Mouse (Mus musculus) CH12.LX (cell line): ENCODE measurements around the gene Btbd2. TPM values are rescaled to one million over a fixed set of nuclear protein-coding genes. Genes with fewer than 3 reads are reported as not detected.
A peak's percentile ranks its signal among the peaks of the same experiment; 100 is the strongest.

Experiments used
- DNase-seq: peaks from one replicate; pipeline ENCODE4 v3.0.0-alpha.2; 2013; ENCODE audit errors: extremely low read depth
- H3K27ac ChIP-seq: 2 replicates; pipeline ENCODE4 v1.5.1; 2012; ENCODE audit warnings: low read depth, mild to moderate bottlenecking, control low read depth, moderate library complexity; ENCODE audit not compliant: insufficient read depth
- H3K27me3 ChIP-seq: replicated peaks from 2 replicates; pipeline ENCODE3; 2012; ENCODE audit warnings: inconsistent platforms
- H3K36me3 ChIP-seq, 2 experiments: replicated peaks in 1 of 2; 2 replicates each; pipeline versions ENCODE3 to v1.6.1; 2012; ENCODE audit warnings: inconsistent platforms in 1 of 2, low read length in 1 of 2, mild to moderate bottlenecking in 1 of 2, mixed read lengths in 1 of 2, moderate library complexity in 1 of 2; ENCODE audit not compliant: control insufficient read depth in 1 of 2, insufficient read depth in 1 of 2
- H3K4me1 ChIP-seq, 2 experiments: 2 replicates each; pipeline ENCODE4 v1.6.1; 2012; ENCODE audit warnings: inconsistent platforms in 1 of 2, moderate library complexity in 1 of 2; ENCODE audit not compliant: insufficient read depth in 2 of 2, control insufficient read depth in 1 of 2
- H3K4me2 ChIP-seq: 2 replicates; pipeline ENCODE4 v1.6.1; 2012; ENCODE audit warnings: low read depth, mild to moderate bottlenecking, control low read depth; ENCODE audit not compliant: poor library complexity, insufficient read depth, severe bottlenecking
- H3K4me3 ChIP-seq, 3 experiments: fragments of 150-350 bp in 1 of 3; sonication (generic) in 1 of 3; replicated peaks in 1 of 3; 2 replicates each; pipeline versions ENCODE3 to v1.5.1; 2011 to 2012; ENCODE audit warnings: low read depth in 2 of 3, low read length in 2 of 3, mild to moderate bottlenecking in 2 of 3, moderate library complexity in 2 of 3, control low read depth in 1 of 3, improper control_type of control experiment in 1 of 3, inconsistent platforms in 1 of 3, mixed read lengths in 1 of 3; ENCODE audit not compliant: poor library complexity in 1 of 3
- H3K79me2 ChIP-seq: replicated peaks from 2 replicates; pipeline ENCODE4 v1.6.1; 2012; ENCODE audit warnings: mild to moderate bottlenecking, moderate library complexity; ENCODE audit not compliant: control insufficient read depth, poor library complexity, insufficient read depth, severe bottlenecking; ENCODE audit errors: extremely low read depth
- H3K9ac ChIP-seq: 2 replicates; pipeline ENCODE4 v1.6.1; 2012; ENCODE audit warnings: low read depth, mild to moderate bottlenecking, control low read depth, moderate library complexity; ENCODE audit not compliant: insufficient read depth
- H3K9me3 ChIP-seq: replicated peaks from 2 replicates; pipeline ENCODE3; 2012; ENCODE audit warnings: low read length, inconsistent platforms, mixed read lengths
- BHLHE40 ChIP-seq: IDR thresholded peaks from 2 replicates; pipeline ENCODE4 v1.6.1; 2011; ENCODE audit warnings: mild to moderate bottlenecking, low read depth, low read length, improper control_type of control experiment
- CHD1 ChIP-seq: IDR thresholded peaks from 2 replicates; pipeline ENCODE4 v1.6.1; 2012; ENCODE audit warnings: low read depth, low read length, improper control_type of control experiment, inconsistent platforms
- CHD2 ChIP-seq: IDR thresholded peaks from 2 replicates; pipeline ENCODE4 v1.6.1; 2011; ENCODE audit warnings: low read length, improper control_type of control experiment
- CTCF ChIP-seq, 2 experiments: IDR thresholded peaks in 1 of 2; conservative IDR thresholded peaks in 1 of 2; 2 replicates each; pipeline ENCODE4 v1.5.1; 2011 to 2012; ENCODE audit warnings: low read depth in 2 of 2, low read length in 2 of 2, improper control_type of control experiment in 1 of 2, inconsistent platforms in 1 of 2, mild to moderate bottlenecking in 1 of 2, moderate library complexity in 1 of 2
- E2F4 ChIP-seq: IDR thresholded peaks from 2 replicates; pipeline ENCODE4 v1.6.1; 2011; ENCODE audit warnings: low read depth, low read length, improper control_type of control experiment; ENCODE audit not compliant: insufficient replicate concordance
- ELF1 ChIP-seq: IDR thresholded peaks from 2 replicates; pipeline ENCODE4 v1.6.1; 2014; ENCODE audit warnings: low read depth, mild to moderate bottlenecking, inconsistent platforms, low read length, improper control_type of control experiment
- ETS1 ChIP-seq: conservative IDR thresholded peaks from 2 replicates; pipeline ENCODE4 v1.6.1; 2012; ENCODE audit warnings: low read depth, mild to moderate bottlenecking, inconsistent platforms, low read length, improper control_type of control experiment, moderate library complexity
- HCFC1 ChIP-seq: IDR thresholded peaks from 2 replicates; pipeline ENCODE4 v1.6.1; 2012; ENCODE audit warnings: low read depth, mild to moderate bottlenecking, inconsistent platforms, low read length, improper control_type of control experiment
- JUND ChIP-seq: conservative IDR thresholded peaks from 2 replicates; pipeline ENCODE4 v1.6.1; 2011; ENCODE audit warnings: low read depth, low read length, improper control_type of control experiment
- KAT2A ChIP-seq: IDR thresholded peaks from 2 replicates; pipeline ENCODE4 v1.6.1; 2012; ENCODE audit warnings: low read length, improper control_type of control experiment, inconsistent platforms; ENCODE audit not compliant: insufficient replicate concordance
- MAZ ChIP-seq: IDR thresholded peaks from 2 replicates; pipeline ENCODE4 v1.6.1; 2012; ENCODE audit warnings: low read depth, mild to moderate bottlenecking, inconsistent platforms, low read length, improper control_type of control experiment, moderate library complexity
- MXI1 ChIP-seq: IDR thresholded peaks from 2 replicates; pipeline ENCODE4 v1.6.1; 2011; ENCODE audit warnings: mild to moderate bottlenecking, low read depth, low read length, improper control_type of control experiment
- NELFE ChIP-seq: IDR thresholded peaks from 2 replicates; pipeline ENCODE4 v1.6.1; 2011; ENCODE audit warnings: low read depth, low read length, improper control_type of control experiment
- NRF1 ChIP-seq: IDR thresholded peaks from 2 replicates; pipeline ENCODE4 v1.6.1; 2014; ENCODE audit warnings: low read depth, mild to moderate bottlenecking, inconsistent platforms, low read length, improper control_type of control experiment, moderate library complexity
- PAX5 ChIP-seq: IDR thresholded peaks from 2 replicates; pipeline ENCODE4 v1.6.1; 2012; ENCODE audit warnings: low read length, inconsistent platforms, mixed read lengths
- POLR2A ChIP-seq: IDR thresholded peaks from 2 replicates; pipeline ENCODE4 v1.6.1; 2011; ENCODE audit warnings: low read depth, mild to moderate bottlenecking, improper control_type of control experiment, low read length
- POLR2AphosphoS2 ChIP-seq: IDR thresholded peaks from 2 replicates; pipeline ENCODE4 v1.6.1; 2011; ENCODE audit warnings: low read depth, low read length, improper control_type of control experiment
- RAD21 ChIP-seq: IDR thresholded peaks from 2 replicates; pipeline ENCODE4 v1.6.1; 2011; ENCODE audit warnings: low read depth, mild to moderate bottlenecking, low read length, improper control_type of control experiment, moderate library complexity
- RCOR1 ChIP-seq: conservative IDR thresholded peaks from 2 replicates; pipeline ENCODE4 v1.6.1; 2012; ENCODE audit warnings: low read depth, mild to moderate bottlenecking, inconsistent platforms, low read length, improper control_type of control experiment
- SIN3A ChIP-seq: IDR thresholded peaks from 2 replicates; pipeline ENCODE4 v1.6.1; 2012; ENCODE audit warnings: low read length, improper control_type of control experiment, inconsistent platforms
- SMC3 ChIP-seq: IDR thresholded peaks from 2 replicates; pipeline ENCODE4 v1.6.1; 2011; ENCODE audit warnings: low read depth, low read length, improper control_type of control experiment
- TBP ChIP-seq: conservative IDR thresholded peaks from 2 replicates; pipeline ENCODE4 v1.6.1; 2011; ENCODE audit warnings: low read depth, low read length, improper control_type of control experiment
- TCF12 ChIP-seq: IDR thresholded peaks from 2 replicates; pipeline ENCODE4 v1.6.1; 2014; ENCODE audit warnings: low read depth, mild to moderate bottlenecking, inconsistent platforms, low read length, improper control_type of control experiment
- UBTF ChIP-seq: IDR thresholded peaks from 2 replicates; pipeline ENCODE4 v1.6.1; 2012; ENCODE audit warnings: low read depth, mild to moderate bottlenecking, inconsistent platforms, low read length, improper control_type of control experiment, moderate library complexity
- USF1 ChIP-seq: IDR thresholded peaks from 2 replicates; pipeline ENCODE4 v1.6.1; 2014; ENCODE audit warnings: low read depth, mild to moderate bottlenecking, inconsistent platforms, low read length, improper control_type of control experiment
- USF2 ChIP-seq: conservative IDR thresholded peaks from 2 replicates; pipeline ENCODE4 v1.6.1; 2011; ENCODE audit warnings: low read depth, low read length, improper control_type of control experiment
- ZC3H11A ChIP-seq: IDR thresholded peaks from 2 replicates; pipeline ENCODE4 v1.6.1; 2012; ENCODE audit warnings: low read depth, mild to moderate bottlenecking, inconsistent platforms, low read length, improper control_type of control experiment
- ZMIZ1 ChIP-seq: IDR thresholded peaks from 2 replicates; pipeline ENCODE4 v1.6.1; 2012; ENCODE audit warnings: low read depth, mild to moderate bottlenecking, inconsistent platforms, low read length, improper control_type of control experiment
- ZNF384 ChIP-seq: IDR thresholded peaks from 2 replicates; pipeline ENCODE4 v1.6.1; 2012; ENCODE audit warnings: low read depth, low read length, improper control_type of control experiment, inconsistent platforms
- dilution Hi-C: fragments of 300-500 bp; cut with MboI; formaldehyde crosslinking; loops from 2 replicates; pipeline ENCODE4 v1.14.3; 2020; ENCODE audit warnings: low sequenced_read_pairs; ENCODE audit not compliant: extremely low pct_unique_long_range_greater_than_20kb, extremely low pct_ligation_motif_present
- in situ Hi-C: fragments of 300-500 bp; cut with MboI; formaldehyde crosslinking; loops from 3 replicates; pipeline ENCODE4 v1.14.3; 2019; ENCODE audit warnings: low sequenced_read_pairs, low pct_ligation_motif_present, low pct_unique_long_range_greater_than_20kb, mixed read lengths
- polyA plus RNA-seq: library from polyadenylated mRNA; unstranded; fragments of >175 nt; gene quantifications from 2 replicates; pipeline ENCODE4 v1.2.1, GENCODE M21; 2012; ENCODE audit warnings: low read depth; ENCODE audit not compliant: insufficient read length
- total RNA-seq, 2 experiments: library from RNA; depleted of rRNA; stranded (reverse); fragments of 300-350 nt in 1 of 2; fragments of >200 nt in 1 of 2; gene quantifications; 2 replicates each; pipeline ENCODE4 v1.2.3; 2012 to 2014

Gene Btbd2
- total and polyA plus RNA-seq, 3 experiments, result 11.1 to 26.2 (median 19.4) TPM

- peak; percentile 99 for DNase-seq
- peaks cover 28 to 49% of the 10 kb centered on the region in 2 experiments for H3K4me1 ChIP-seq
- H3K4me3 ChIP-seq, result peak within 1 kb of the TSS; percentile 78 to 88 (median 79)
- H3K27ac ChIP-seq, result peak within 1 kb of the TSS; percentile 77
- peak within 1 kb of the TSS; percentile 86 for H3K4me2 ChIP-seq
- H3K9ac ChIP-seq, result peak within 1 kb of the TSS; percentile 81
- no peak for TF ChIP-seq E2F4
- peak; percentile 42 for TF ChIP-seq NELFE
- peak; percentile 21; the same call in 1 of the 2 replicates for TF ChIP-seq HCFC1
- TF ChIP-seq ETS1, result no peak
- TF ChIP-seq KAT2A, result peak; percentile 74; the same call in 1 of the 2 replicates
- TF ChIP-seq UBTF, result peak; percentile 32; the same call in 1 of the 2 replicates
- no peak for TF ChIP-seq RCOR1
- 0 out of 2 replicates have a peak, but pooled peaks have one; percentile 8 for TF ChIP-seq ZMIZ1
- peak; percentile 74 for TF ChIP-seq POLR2A
- peak; percentile 85 for TF ChIP-seq ZNF384
- TF ChIP-seq MAZ, result no peak
- TF ChIP-seq NRF1, result peak; percentile 100
- no peak for TF ChIP-seq ZC3H11A
- TF ChIP-seq TCF12, result peak; percentile 68
- peak; percentile 65 for TF ChIP-seq ELF1
- TF ChIP-seq MXI1, result peak; percentile 82; the same call in 1 of the 2 replicates
- 0 out of 2 replicates have a peak, but pooled peaks have one; percentile 5 for TF ChIP-seq TBP
- H3K9me3 ChIP-seq, result no peaks in the 10 kb centered on the region
- dilution Hi-C loops (no loop called here), in situ Hi-C loops (no loop called here)
- peaks cover 23% of the 10 kb centered on the region for H3K79me2 ChIP-seq
- no peaks in the 10 kb centered on the region for H3K27me3 ChIP-seq
- peaks cover 14 to 44% of the 10 kb centered on the region in 2 experiments for H3K36me3 ChIP-seq
Observed at GRCm38 (mm10) chr10:80701721-80702535, 45.1 kb upstream of the Btbd2 start, which contains the start of the genes Mob3a and Izumo4. TSS of gene Mob3a (minus strand) at chr10:80701977. TSS of gene Izumo4 (plus strand) at chr10:80702184.

- Histone ChIP-seq H3K27ac (peak overlapping the region; percentile 77), H3K4me1 (peaks cover 30 to 60% of the 10 kb centered on the region in 2 experiments), H3K4me3 (peak overlapping the region; percentile 59 to 88 (median 78)), H3K79me2 (peaks cover 23% of the 10 kb centered on the region), H3K4me2 (peak overlapping the region; percentile 83), H3K27me3 (no peaks in the 10 kb centered on the region), H3K9me3 (no peaks in the 10 kb centered on the region), H3K9ac (peak overlapping the region; percentile 60; the same call in 1 of the 2 replicates), H3K36me3 (peaks cover 5 to 32% of the 10 kb centered on the region in 2 experiments)
- dilution Hi-C loops (no loop called here), in situ Hi-C loops (no loop called here)
- DNase-seq, result peak; percentile 78
- TF ChIP-seq CHD2 (no peak), ELF1 (no peak), ETS1 (no peak), BHLHE40 (no peak; the same call in 1 of the 2 replicates), NRF1 (no peak), E2F4 (no peak), POLR2AphosphoS2 (no peak), USF1 (no peak), CHD1 (no peak), HCFC1 (no peak; the same call in 1 of the 2 replicates), RAD21 (no peak), USF2 (no peak), ZNF384 (no peak), KAT2A (no peak), JUND (0 out of 2 replicates have a peak, but pooled peaks have one; percentile 13), CTCF (conservative IDR thresholded peaks at IDR 0.05 in 1 of 2, IDR thresholded peaks at IDR 0.05 in 1 of 2; ENCODE audit: low read depth in 2 of 2, low read length in 2 of 2) (no peak), SIN3A (peak; percentile 86), ZMIZ1 (peak; percentile 56; the same call in 1 of the 2 replicates), SMC3 (no peak), TBP (no peak; the same call in 1 of the 2 replicates), PAX5 (no peak), MAZ (no peak), UBTF (no peak)
Observed at GRCm38 (mm10) chr10:80700732-80701131, 43.9 kb upstream of the Btbd2 start.
